Mouse (Mus musculus): ENCODE data around the gene Brk1. TPM values are rescaled to one million over a fixed set of nuclear protein-coding genes. Genes with fewer than 3 reads are reported as not detected.

Gene Brk1
- total RNA-seq, 2 experiments from 2014 or later, result 54.7 to 91.5 TPM

- 0 out of 2 replicates have a peak, but pooled peaks have one; percentile 12 for ATAC-seq (replicated peaks; ENCODE audit: low FRiP score, poor library complexity, severe bottlenecking)
Measured at GRCm38 (mm10) chr6:113623386-113623785, 18.8 kb downstream of the Brk1 start.

- peak; percentile 87 for ATAC-seq (replicated peaks; ENCODE audit: low FRiP score, poor library complexity, severe bottlenecking)
Measured at GRCm38 (mm10) chr6:113623941-113624751, 19.6 kb downstream of the Brk1 start, which contains the start of gene Vhl. Vhl (plus strand) TSS chr6:113623959.

GRCm38 (mm10) chr6:113624989-113625770 lies 20.6 kb downstream of the Brk1 start:
- ATAC-seq (replicated peaks; ENCODE audit: low FRiP score, poor library complexity, severe bottlenecking), result no peak

- ATAC-seq (replicated peaks; ENCODE audit: low FRiP score, poor library complexity, severe bottlenecking), result no peak
Measured at GRCm38 (mm10) chr6:113630322-113630721, 25.8 kb downstream of the Brk1 start.

- no peak for ATAC-seq (replicated peaks; ENCODE audit: low FRiP score, poor library complexity, severe bottlenecking)
Measured at GRCm38 (mm10) chr6:113632863-113633262, 28.3 kb downstream of the Brk1 start.

- ATAC-seq (replicated peaks; ENCODE audit: low FRiP score, poor library complexity, severe bottlenecking), result peak; percentile 97
Measured at GRCm38 (mm10) chr6:113638302-113639040, 33.9 kb downstream of the Brk1 start, which contains the start of gene Irak2. Irak2 (plus strand) TSS chr6:113638467.

GRCm38 (mm10) chr6:113639201-113639600 lies 34.6 kb downstream of the Brk1 start:
- no peak for ATAC-seq (replicated peaks; ENCODE audit: low FRiP score, poor library complexity, severe bottlenecking)

- ATAC-seq (replicated peaks; ENCODE audit: low FRiP score, poor library complexity, severe bottlenecking), result no peak
Measured at GRCm38 (mm10) chr6:113642605-113643004, 38.0 kb downstream of the Brk1 start.

- ATAC-seq (replicated peaks; ENCODE audit: low FRiP score, poor library complexity, severe bottlenecking), result no peak
Measured at GRCm38 (mm10) chr6:113643021-113643420, 38.4 kb downstream of the Brk1 start.

GRCm38 (mm10) chr6:113643967-113644366 lies 39.4 kb downstream of the Brk1 start:
- ATAC-seq (replicated peaks; ENCODE audit: low FRiP score, poor library complexity, severe bottlenecking), result no peak

GRCm38 (mm10) chr6:113644808-113645207 lies 40.2 kb downstream of the Brk1 start:
- no peak for ATAC-seq (replicated peaks; ENCODE audit: low FRiP score, poor library complexity, severe bottlenecking)

GRCm38 (mm10) chr6:113649346-113650196 lies 45.0 kb downstream of the Brk1 start:
- ATAC-seq (replicated peaks; ENCODE audit: low FRiP score, poor library complexity, severe bottlenecking), result no peak

GRCm38 (mm10) chr6:113650197-113650640 lies 45.6 kb downstream of the Brk1 start:
- no peak for ATAC-seq (replicated peaks; ENCODE audit: low FRiP score, poor library complexity, severe bottlenecking)

GRCm38 (mm10) chr6:113651626-113652025 lies 47.1 kb downstream of the Brk1 start:
- peak; percentile 71; the same call in 1 of the 2 replicates for ATAC-seq (replicated peaks; ENCODE audit: low FRiP score, poor library complexity, severe bottlenecking)

GRCm38 (mm10) chr6:113653551-113653950 lies 49.0 kb downstream of the Brk1 start:
- no peak for ATAC-seq (replicated peaks; ENCODE audit: low FRiP score, poor library complexity, severe bottlenecking)

- ATAC-seq (replicated peaks; ENCODE audit: low FRiP score, poor library complexity, severe bottlenecking), result no peak
Measured at GRCm38 (mm10) chr6:113654102-113654501, 49.5 kb downstream of the Brk1 start.

GRCm38 (mm10) chr6:113654753-113655397 lies 50.3 kb downstream of the Brk1 start:
- no peak for ATAC-seq (replicated peaks; ENCODE audit: low FRiP score, poor library complexity, severe bottlenecking)

GRCm38 (mm10) chr6:113655475-113655874 lies 50.9 kb downstream of the Brk1 start:
- no peak for ATAC-seq (replicated peaks; ENCODE audit: low FRiP score, poor library complexity, severe bottlenecking)

GRCm38 (mm10) chr6:113656847-113657246 lies 52.3 kb downstream of the Brk1 start:
- ATAC-seq (replicated peaks; ENCODE audit: low FRiP score, poor library complexity, severe bottlenecking), result no peak

Measured in erythroblast, adult 5-6 weeks (primary cell).